Mouse (Mus musculus) neural tube, embryonic 13.5 days (tissue): ENCODE data around the gene C2cd4b. TPM values are rescaled to one million over a fixed set of nuclear protein-coding genes. Genes with fewer than 3 reads are reported as not detected.
"Not testable (repeated sequence)": the region's sequence is repeated elsewhere in the genome, so short reads cannot be mapped to it uniquely, and the experiment has no call there.

ENCODE experiments used
- ATAC-seq: fragments of 200-750 bp; cut with Nextera tagmentation; 2 replicates; pipeline ENCODE4 v1.8.0; 2017; ENCODE audit warnings: low read depth, mild to moderate bottlenecking, moderate TSS enrichment, moderate library complexity
- H3K27ac ChIP-seq: fragments of 300-500 bp; sonication (generic); replicated peaks from 2 replicates; pipeline ENCODE4 v1.5.1; 2015; ENCODE audit warnings: moderate library complexity, mild to moderate bottlenecking, inconsistent platforms
- H3K27me3 ChIP-seq: fragments of 300-500 bp; sonication (generic); 2 replicates; pipeline ENCODE4 v1.6.1; 2015; ENCODE audit warnings: mild to moderate bottlenecking, inconsistent platforms
- H3K36me3 ChIP-seq: fragments of 300-500 bp; sonication (generic); 2 replicates; pipeline ENCODE4 v1.6.1; 2015; ENCODE audit warnings: mild to moderate bottlenecking, inconsistent platforms
- H3K4me1 ChIP-seq: fragments of 300-500 bp; sonication (generic); replicated peaks from 2 replicates; pipeline ENCODE4 v1.6.1; 2015; ENCODE audit warnings: inconsistent platforms
- H3K4me2 ChIP-seq: fragments of 300-500 bp; sonication (generic); 2 replicates; pipeline ENCODE4 v1.6.1; 2015; ENCODE audit warnings: inconsistent platforms, mild to moderate bottlenecking, moderate library complexity
- H3K4me3 ChIP-seq: fragments of 300-500 bp; sonication (generic); 2 replicates; pipeline ENCODE4 v1.5.1; 2015; ENCODE audit warnings: mild to moderate bottlenecking, inconsistent platforms
- H3K9ac ChIP-seq: fragments of 300-500 bp; sonication (generic); 2 replicates; pipeline ENCODE4 v1.6.1; 2015; ENCODE audit warnings: moderate library complexity, mild to moderate bottlenecking, inconsistent platforms
- H3K9me3 ChIP-seq: fragments of 300-500 bp; sonication (generic); 2 replicates; pipeline ENCODE4 v1.6.1; 2016; ENCODE audit warnings: inconsistent platforms
- WGBS: fragments of 180-500 bp; shearing (Covaris S2); methylation state at CpG from one replicate; pipeline ENCODE4 v1.1.7; 2015; 5-methylcytosine and 5-hydroxymethylcytosine counted together
- polyA plus RNA-seq: library from polyadenylated mRNA; unstranded; fragments of >200 nt; fragmentation: Nextera tagmentation; extraction: Ambion mirVana; gene quantifications from 2 replicates; pipeline ENCODE4 v1.2.1, GENCODE M21; 2015

The C2cd4b gene
- polyA plus RNA-seq, 1 experiment from 2014 or later = 0.53 TPM

DNA sequence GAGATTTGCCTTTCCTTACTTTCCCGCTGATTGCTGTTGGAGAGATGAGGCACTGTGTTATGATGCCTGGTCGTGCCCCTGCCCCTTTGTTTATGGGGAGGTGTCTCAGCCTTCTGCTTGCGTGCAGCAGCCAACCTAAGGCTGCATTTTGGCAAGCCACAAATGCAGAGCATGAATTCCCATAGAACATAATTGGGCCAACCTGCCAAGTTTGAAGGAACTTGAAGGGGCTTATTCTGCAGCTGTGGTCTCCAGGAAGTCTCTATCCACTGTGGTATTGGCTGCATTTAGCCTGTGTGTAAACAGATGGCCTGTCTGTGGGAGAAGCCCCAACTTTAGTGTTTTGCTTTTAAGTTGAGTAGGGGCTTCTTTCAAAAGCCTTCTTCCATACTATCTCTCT, 4.5 kb upstream of the C2cd4b start:
- peaks cover 21% of the 10 kb centered on the region for H3K27me3 ChIP-seq
- no peak overlapping the region for H3K4me2 ChIP-seq
- 80% methylated on average over 3 of the region's 3 CpGs for WGBS
- H3K4me3 ChIP-seq = no peak overlapping the region
- ATAC-seq = no peak
- peaks cover 11% of the 10 kb centered on the region for H3K4me1 ChIP-seq
- H3K9ac ChIP-seq = no peak overlapping the region
- no peak overlapping the region for H3K27ac ChIP-seq
- no peaks in the 10 kb centered on the region for H3K36me3 ChIP-seq
- H3K9me3 ChIP-seq = no peaks in the 10 kb centered on the region

DNA sequence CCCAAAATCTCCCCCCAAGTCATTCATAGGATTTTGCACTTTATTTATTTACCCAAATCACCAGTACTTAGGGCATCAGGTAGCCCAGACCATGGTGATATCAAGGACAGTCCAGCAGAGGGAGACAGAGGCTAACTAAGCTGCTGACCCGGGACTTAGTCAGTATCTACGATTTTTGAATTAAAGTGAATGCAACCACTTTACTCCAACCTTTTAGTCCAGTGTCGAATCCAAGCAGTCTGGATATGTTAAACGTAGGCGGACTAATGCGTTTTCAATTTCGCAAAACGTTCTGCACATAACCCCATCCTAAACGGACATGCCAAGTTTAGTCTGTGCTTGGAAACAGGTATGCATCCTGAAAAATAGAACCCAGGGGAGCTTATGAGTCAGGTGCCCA, 551 bp upstream of the C2cd4b start:
- Histone ChIP-seq H3K27me3 (peaks cover 33% of the 10 kb centered on the region), H3K36me3 (no peaks in the 10 kb centered on the region), H3K4me1 (peaks cover 19% of the 10 kb centered on the region), H3K27ac (no peak overlapping the region), H3K4me3 (peak overlapping the region; percentile 67), H3K9me3 (no peaks in the 10 kb centered on the region), H3K9ac (0 out of 2 replicates have a peak overlapping the region, but pooled peaks have one; percentile 79), H3K4me2 (peak overlapping the region; percentile 88)
- no peak for ATAC-seq
- 7% methylated on average over 9 of the region's 9 CpGs for WGBS

DNA sequence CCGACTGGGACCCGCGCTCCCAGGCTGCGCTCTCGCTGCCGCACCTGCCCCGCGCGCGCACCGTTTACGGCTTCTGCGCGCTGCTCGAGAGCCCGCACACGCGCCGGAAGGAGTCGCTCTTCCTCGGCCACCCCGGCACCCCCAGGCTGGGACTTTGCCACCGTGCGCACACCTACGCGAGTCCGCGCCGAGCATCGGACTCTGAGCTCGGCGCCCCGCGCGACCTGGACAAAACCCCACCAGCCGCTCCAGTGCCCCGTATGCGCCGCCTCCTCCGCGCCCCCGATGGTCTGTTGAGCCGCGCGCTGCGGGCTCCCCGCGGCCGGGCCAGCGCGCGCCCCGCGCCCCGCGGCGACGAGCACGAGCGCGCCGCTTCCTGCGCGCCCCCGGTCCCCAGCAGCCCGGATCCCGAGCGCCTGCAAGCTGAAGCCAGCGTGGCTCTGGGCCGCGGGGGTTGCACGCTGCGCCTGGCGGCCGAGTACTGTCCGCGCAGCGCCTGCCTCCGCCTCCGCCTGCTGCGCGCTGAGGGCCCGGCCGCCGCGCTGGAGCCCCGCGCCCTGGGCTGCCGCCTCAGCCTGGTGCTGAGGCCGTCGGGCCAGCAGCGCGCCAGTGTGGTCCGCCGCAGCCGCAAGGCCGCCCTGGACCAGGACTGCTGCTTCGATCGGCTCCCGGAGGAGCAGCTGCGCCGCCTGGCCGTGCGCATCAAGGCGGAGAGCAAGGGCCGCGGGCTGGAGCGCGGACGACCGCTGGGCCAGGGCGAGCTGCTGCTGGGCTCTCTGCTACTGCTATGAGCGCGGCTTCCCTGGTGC, 923 bp downstream of the C2cd4b start:
- peak; percentile 92 for ATAC-seq
- peak overlapping the region; percentile 88 for H3K4me2 ChIP-seq
- H3K9ac ChIP-seq = peak overlapping the region; percentile 79
- peak overlapping the region; percentile 89 for H3K27ac ChIP-seq
- peaks cover 19% of the 10 kb centered on the region for H3K4me1 ChIP-seq
- peaks cover 33% of the 10 kb centered on the region for H3K27me3 ChIP-seq
- WGBS = 1% methylated on average over 87 of the region's 114 CpGs
- peak overlapping the region; percentile 67 for H3K4me3 ChIP-seq
- H3K36me3 ChIP-seq, H3K9me3 ChIP-seq: not testable (repeated sequence)

DNA sequence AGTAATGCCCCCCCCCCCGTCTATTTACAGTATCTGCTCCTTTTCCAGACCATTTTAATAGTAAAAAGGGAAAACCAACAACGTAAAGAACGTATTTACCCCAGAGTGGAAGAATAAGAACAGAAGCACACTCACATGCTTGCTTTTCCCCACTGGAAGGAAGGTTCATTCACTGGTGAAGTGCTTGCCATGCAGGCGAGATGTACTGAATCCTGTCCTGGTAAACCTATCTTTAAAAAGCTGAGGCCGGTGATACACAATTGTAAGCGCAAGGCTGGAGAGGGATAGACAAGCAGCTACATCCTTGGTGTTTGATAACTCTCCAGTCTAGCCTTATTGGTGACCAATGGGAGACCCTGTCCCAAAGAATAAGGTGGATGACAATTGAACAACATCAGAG, 1.8 kb downstream of the C2cd4b start:
- H3K4me3 ChIP-seq = peak overlapping the region; percentile 67
- no peak overlapping the region for H3K27ac ChIP-seq
- no peak for ATAC-seq
- peaks cover 19% of the 10 kb centered on the region for H3K4me1 ChIP-seq
- peaks cover 33% of the 10 kb centered on the region for H3K27me3 ChIP-seq
- H3K9me3 ChIP-seq = no peaks in the 10 kb centered on the region
- 59% methylated on average over 6 of the region's 6 CpGs for WGBS
- H3K9ac ChIP-seq = peak overlapping the region; percentile 79
- peak overlapping the region; percentile 88 for H3K4me2 ChIP-seq
- no peaks in the 10 kb centered on the region for H3K36me3 ChIP-seq

DNA sequence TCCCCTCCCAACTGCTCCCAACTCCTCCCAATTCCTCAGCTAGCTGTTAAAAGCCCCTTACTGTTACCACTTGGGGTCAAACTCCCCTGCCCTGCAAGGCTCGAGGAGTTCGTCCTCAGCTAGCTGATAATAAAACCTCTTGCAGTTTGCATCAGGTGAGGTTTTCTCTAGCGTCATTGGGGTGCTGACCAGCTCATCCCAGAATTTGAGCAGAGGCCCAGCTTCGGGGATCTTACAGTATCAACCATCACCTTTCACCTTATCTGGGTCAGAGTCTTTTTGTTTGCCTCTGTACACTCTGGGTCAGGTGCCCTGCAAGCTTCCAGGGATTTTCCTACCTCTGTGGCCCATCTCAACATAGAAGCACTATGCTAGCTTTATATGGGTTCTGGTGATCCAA, 4.1 kb downstream of the C2cd4b start:
- no peaks in the 10 kb centered on the region for H3K36me3 ChIP-seq
- H3K27me3 ChIP-seq = peaks cover 24% of the 10 kb centered on the region
- H3K4me1 ChIP-seq = peaks cover 19% of the 10 kb centered on the region
- H3K4me3 ChIP-seq = no peak overlapping the region
- WGBS = 77% methylated on average over 4 of the region's 4 CpGs
- H3K4me2 ChIP-seq = no peak overlapping the region
- ATAC-seq = no peak
- no peaks in the 10 kb centered on the region for H3K9me3 ChIP-seq
- H3K27ac ChIP-seq = no peak overlapping the region
- H3K9ac ChIP-seq = no peak overlapping the region

DNA sequence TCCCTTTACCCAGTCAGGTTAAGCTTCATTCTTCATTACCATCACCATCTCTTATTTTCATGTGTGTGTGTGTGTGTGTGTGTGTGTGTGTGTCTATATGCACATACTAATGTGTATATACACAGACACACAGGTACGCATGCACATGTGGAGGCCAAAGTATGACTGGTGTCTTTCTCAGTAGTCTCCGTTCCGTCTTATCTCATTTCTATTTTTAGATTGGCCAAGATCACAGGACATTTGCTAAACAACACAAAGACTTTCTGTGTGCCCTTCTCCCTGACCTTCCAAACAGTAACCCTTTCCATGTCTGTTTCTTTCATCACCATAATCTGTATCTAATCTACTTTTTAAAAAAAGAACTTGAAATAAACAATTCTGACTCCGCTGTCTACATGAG, 7.2 kb downstream of the C2cd4b start:
- 91% methylated on average over 4 of the region's 4 CpGs for WGBS
- Histone ChIP-seq H3K9me3 (no peaks in the 10 kb centered on the region), H3K27me3 (peaks cover 5% of the 10 kb centered on the region; the same call in 1 of the 2 replicates), H3K4me2 (no peak overlapping the region), H3K36me3 (no peaks in the 10 kb centered on the region), H3K27ac (no peak overlapping the region), H3K4me1 (no peaks in the 10 kb centered on the region; the same call in 1 of the 2 replicates), H3K4me3 (no peak overlapping the region), H3K9ac (no peak overlapping the region)
- no peak for ATAC-seq

DNA sequence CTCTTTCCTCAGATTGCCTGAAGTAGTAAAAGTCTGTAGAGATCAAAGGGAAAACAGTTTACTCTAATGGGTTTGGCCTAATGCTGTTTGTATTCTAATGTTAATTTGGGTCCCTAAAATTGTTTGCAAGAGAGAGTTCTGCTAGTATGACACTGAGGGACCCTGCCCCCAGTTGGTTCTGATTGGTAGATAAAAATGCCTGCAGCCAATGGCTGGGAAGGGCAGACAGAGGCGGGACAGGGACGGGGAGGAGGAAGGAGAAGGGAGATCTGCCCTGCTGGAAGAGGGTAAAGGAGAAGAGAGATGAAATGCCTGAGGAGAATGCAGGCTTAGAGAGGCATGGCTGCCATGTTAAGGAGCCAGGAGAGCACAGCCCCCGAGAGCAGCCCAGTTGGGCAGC, 7.7 kb downstream of the C2cd4b start:
- Histone ChIP-seq H3K27me3 (no peaks in the 10 kb centered on the region), H3K9me3 (no peaks in the 10 kb centered on the region), H3K4me1 (no peaks in the 10 kb centered on the region; the same call in 1 of the 2 replicates), H3K36me3 (no peaks in the 10 kb centered on the region), H3K4me3 (no peak overlapping the region), H3K4me2 (no peak overlapping the region), H3K9ac (no peak overlapping the region), H3K27ac (no peak overlapping the region)
- 14% methylated on average over 3 of the region's 3 CpGs for WGBS
- ATAC-seq = no peak

DNA sequence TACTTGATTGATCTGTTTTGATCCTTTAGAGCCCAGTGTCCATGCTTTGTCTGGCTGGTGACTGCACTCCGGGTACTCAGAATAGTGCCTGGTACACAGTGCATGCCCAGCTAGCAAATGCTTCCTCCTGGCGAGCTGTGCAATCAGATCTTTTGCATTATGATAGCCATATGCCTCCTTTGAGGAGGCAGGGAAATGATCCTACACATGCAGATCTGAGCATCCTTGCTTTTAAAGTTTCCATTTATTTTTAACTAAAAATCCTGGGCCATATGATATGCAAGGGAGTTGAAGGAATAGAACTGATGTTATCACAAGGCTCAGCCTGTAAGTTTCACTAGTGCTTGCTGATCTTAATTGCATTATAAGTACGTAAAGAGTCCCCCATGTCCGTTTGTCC, 9.6 kb downstream of the C2cd4b start:
- Histone ChIP-seq H3K4me1 (no peaks in the 10 kb centered on the region; the same call in 1 of the 2 replicates), H3K36me3 (no peaks in the 10 kb centered on the region), H3K27me3 (no peaks in the 10 kb centered on the region), H3K27ac (no peak overlapping the region), H3K4me3 (no peak overlapping the region), H3K4me2 (no peak overlapping the region), H3K9me3 (no peaks in the 10 kb centered on the region), H3K9ac (no peak overlapping the region)
- no peak for ATAC-seq
- 82% methylated on average over 4 of the region's 4 CpGs for WGBS

DNA sequence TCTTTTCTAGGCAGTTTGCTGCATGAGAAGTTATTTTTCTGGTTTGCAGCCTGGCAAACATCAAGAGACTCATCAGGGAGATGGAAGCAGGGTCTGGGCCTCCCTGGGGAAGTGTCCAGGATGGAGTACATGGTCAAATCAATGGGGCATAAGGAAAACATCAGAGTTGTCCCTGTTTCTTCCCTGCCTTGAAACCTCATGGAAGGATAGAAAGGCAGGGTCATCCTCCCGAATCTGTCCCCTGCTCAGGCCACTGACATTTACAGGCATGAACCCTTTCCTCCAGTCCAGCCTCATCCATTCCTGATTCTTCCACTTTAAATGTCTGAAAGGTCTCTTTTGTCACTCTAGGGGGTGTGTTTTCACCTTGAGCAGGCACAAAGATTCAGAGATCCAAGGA, 10.2 kb downstream of the C2cd4b start:
- Histone ChIP-seq H3K4me3 (no peak overlapping the region), H3K9me3 (no peaks in the 10 kb centered on the region), H3K4me1 (no peaks in the 10 kb centered on the region; the same call in 1 of the 2 replicates), H3K27ac (no peak overlapping the region), H3K27me3 (no peaks in the 10 kb centered on the region), H3K4me2 (no peak overlapping the region), H3K9ac (no peak overlapping the region), H3K36me3 (no peaks in the 10 kb centered on the region)
- WGBS = 80% methylated on average over 1 of the region's 1 CpGs
- ATAC-seq = no peak

DNA sequence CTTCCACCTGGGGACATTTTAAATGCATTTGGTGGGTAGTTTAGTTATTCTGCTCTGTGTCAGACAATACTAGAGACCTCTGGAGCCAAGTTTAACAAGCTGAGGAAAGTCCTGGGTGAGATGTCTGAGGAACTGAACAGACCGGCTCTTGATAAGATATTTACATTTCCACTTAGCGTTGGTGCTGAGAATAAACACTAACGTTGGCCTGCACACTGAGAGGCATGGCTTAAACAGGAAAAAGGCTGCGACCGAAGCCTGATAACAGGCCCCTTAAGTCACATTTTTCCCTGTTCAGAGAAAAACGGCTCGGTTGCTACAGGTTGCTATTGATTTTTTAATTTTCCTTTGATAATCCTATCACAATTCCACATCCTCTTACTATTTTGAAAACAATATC, 12.1 kb downstream of the C2cd4b start:
- H3K36me3 ChIP-seq = no peaks in the 10 kb centered on the region
- H3K4me2 ChIP-seq = no peak overlapping the region
- H3K27me3 ChIP-seq = no peaks in the 10 kb centered on the region
- H3K4me1 ChIP-seq = no peaks in the 10 kb centered on the region; the same call in 1 of the 2 replicates
- H3K4me3 ChIP-seq = no peak overlapping the region
- no peak overlapping the region for H3K9ac ChIP-seq
- ATAC-seq = no peak
- H3K27ac ChIP-seq = no peak overlapping the region
- no peaks in the 10 kb centered on the region for H3K9me3 ChIP-seq
- WGBS = 87% methylated on average over 7 of the region's 7 CpGs

DNA sequence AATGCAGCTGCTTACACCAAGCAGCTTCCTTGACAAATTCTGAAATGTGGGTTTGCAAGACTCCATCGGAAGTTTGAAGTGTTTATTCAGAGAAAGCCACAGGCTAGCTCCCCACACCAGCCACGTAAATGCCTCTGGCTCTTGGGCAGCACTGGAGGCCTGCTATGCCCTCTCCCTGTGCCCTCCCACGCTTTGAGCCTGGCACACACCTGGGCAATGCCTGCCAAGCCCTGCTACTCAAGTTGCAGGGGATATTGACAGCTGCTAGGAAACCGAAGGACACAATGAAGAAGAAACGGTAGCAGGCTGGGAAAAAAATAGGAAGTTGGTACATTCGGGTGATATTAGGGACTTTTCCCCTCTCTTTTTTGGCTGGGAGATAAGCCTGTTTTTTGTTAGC, 15.0 kb downstream of the C2cd4b start:
- 82% methylated on average over 6 of the region's 6 CpGs for WGBS
- Histone ChIP-seq H3K27ac (no peak overlapping the region), H3K9ac (no peak overlapping the region), H3K36me3 (no peaks in the 10 kb centered on the region), H3K4me3 (no peak overlapping the region), H3K9me3 (no peaks in the 10 kb centered on the region), H3K4me1 (peaks cover 6% of the 10 kb centered on the region), H3K27me3 (no peaks in the 10 kb centered on the region), H3K4me2 (no peak overlapping the region)
- no peak for ATAC-seq

DNA sequence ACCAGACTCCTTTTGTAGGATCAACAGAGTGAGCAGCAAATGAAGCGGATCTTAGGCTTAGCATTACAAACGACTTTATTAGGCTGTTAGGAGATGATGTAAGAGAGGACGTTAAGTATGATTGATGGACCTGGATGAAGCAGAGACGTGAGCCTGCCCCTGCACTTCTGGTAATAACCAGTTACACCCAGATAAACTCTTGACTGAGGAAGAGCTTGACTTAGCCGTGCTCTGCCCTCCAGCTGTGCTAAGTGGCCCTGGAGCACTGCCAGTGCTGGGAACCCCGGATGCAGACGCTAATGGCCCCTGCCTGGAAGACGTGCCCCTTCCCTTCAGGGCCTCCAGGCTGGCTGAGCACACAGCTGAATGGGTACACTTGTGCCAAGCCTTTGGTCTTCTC, 19.3 kb downstream of the C2cd4b start:
- no peaks in the 10 kb centered on the region for H3K27me3 ChIP-seq
- no peak for ATAC-seq
- WGBS = 22% methylated on average over 8 of the region's 8 CpGs
- H3K9me3 ChIP-seq = no peaks in the 10 kb centered on the region
- H3K36me3 ChIP-seq = no peaks in the 10 kb centered on the region
- H3K9ac ChIP-seq = no peak overlapping the region
- peaks cover 6% of the 10 kb centered on the region for H3K4me1 ChIP-seq
- H3K4me2 ChIP-seq = no peak overlapping the region
- H3K4me3 ChIP-seq = no peak overlapping the region
- H3K27ac ChIP-seq = no peak overlapping the region

DNA sequence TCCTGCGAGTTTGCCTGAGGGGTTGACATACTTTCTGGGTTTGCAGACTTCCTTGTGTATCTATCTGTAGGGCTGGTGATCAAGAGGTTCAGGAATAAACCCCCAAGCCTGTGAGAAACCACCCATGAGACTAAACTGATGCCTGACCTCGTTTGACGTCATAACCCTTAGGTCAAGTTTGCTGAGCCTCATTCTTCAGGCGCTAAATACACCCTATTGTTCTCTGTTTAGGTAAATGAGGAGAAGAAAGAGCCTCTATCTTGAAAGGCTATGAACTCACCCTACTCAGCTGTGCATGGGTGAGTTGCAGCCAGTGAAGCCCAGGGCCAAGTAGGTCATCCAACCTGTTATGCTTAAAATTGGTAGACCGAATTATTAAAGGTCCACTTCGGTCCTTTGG, 23.5 kb downstream of the C2cd4b start:
- Histone ChIP-seq H3K9me3 (0 out of 2 replicates have a peak, but pooled peaks cover 4% of the 10 kb centered on the region), H3K9ac (no peak overlapping the region), H3K27me3 (no peaks in the 10 kb centered on the region), H3K36me3 (no peaks in the 10 kb centered on the region), H3K4me3 (no peak overlapping the region), H3K4me2 (no peak overlapping the region), H3K27ac (no peak overlapping the region), H3K4me1 (peaks cover 6% of the 10 kb centered on the region)
- ATAC-seq = no peak
- 66% methylated on average over 6 of the region's 6 CpGs for WGBS
